Mouse (Mus musculus): ENCODE results near the gene Prcd.
"Not testable (repeated sequence)": the region's sequence is repeated elsewhere in the genome, so short reads cannot be mapped to it uniquely, and the experiment has no call there.

Prcd gene

GRCm38 (mm10) chr11:116626299-116627071, 26.8 kb upstream of the Prcd start, which contains the start of gene Rhbdf2:
Gene Rhbdf2 (minus strand): TSS chr11:116627019.
- no peak for DNase-seq

GRCm38 (mm10) chr11:116627072-116628020, 26.0 kb upstream of the Prcd start:
- peak; percentile 70 for DNase-seq

- peak; percentile 84 for DNase-seq
Observed at GRCm38 (mm10) chr11:116628712-116629111, 24.6 kb upstream of the Prcd start.

GRCm38 (mm10) chr11:116629472-116629871, 23.9 kb upstream of the Prcd start:
- DNase-seq, result no peak

- no peak for DNase-seq
Observed at GRCm38 (mm10) chr11:116630171-116630965, 23.0 kb upstream of the Prcd start.

GRCm38 (mm10) chr11:116632962-116633361, 20.4 kb upstream of the Prcd start:
- DNase-seq, result no peak

GRCm38 (mm10) chr11:116636607-116637006, 16.7 kb upstream of the Prcd start:
- DNase-seq, result not testable (repeated sequence)

- DNase-seq, result peak; percentile 75
Observed at GRCm38 (mm10) chr11:116641168-116641567, 12.2 kb upstream of the Prcd start.

- DNase-seq, result no peak
Observed at GRCm38 (mm10) chr11:116641731-116642130, 11.6 kb upstream of the Prcd start.

- DNase-seq, result peak; percentile 86
Observed at GRCm38 (mm10) chr11:116642681-116643578, 10.4 kb upstream of the Prcd start.

- DNase-seq, result no peak
Observed at GRCm38 (mm10) chr11:116643579-116644224, 9.6 kb upstream of the Prcd start.

- no peak for DNase-seq
Observed at GRCm38 (mm10) chr11:116644225-116645112, 8.9 kb upstream of the Prcd start.

GRCm38 (mm10) chr11:116645446-116646110, 7.8 kb upstream of the Prcd start:
- DNase-seq, result no peak

GRCm38 (mm10) chr11:116646136-116646535, 7.2 kb upstream of the Prcd start:
- no peak for DNase-seq

GRCm38 (mm10) chr11:116646771-116647170, 6.6 kb upstream of the Prcd start:
- DNase-seq, result no peak

- peak; percentile 65 for DNase-seq
Observed at GRCm38 (mm10) chr11:116647340-116647991, 5.9 kb upstream of the Prcd start.

GRCm38 (mm10) chr11:116648213-116648921, 5.0 kb upstream of the Prcd start:
- no peak for DNase-seq

- DNase-seq, result no peak
Observed at GRCm38 (mm10) chr11:116648976-116649375, 4.4 kb upstream of the Prcd start.

Data from liver (tissue).